Mouse (Mus musculus) lung, postnatal 0 days (tissue): ENCODE results near the gene Grcc10. TPM values are rescaled to one million over a fixed set of nuclear protein-coding genes. Genes with fewer than 3 reads are reported as not detected.
A peak's percentile ranks its signal among the peaks of the same experiment; 100 is the strongest.

Experiments
- ATAC-seq: fragments of 200-750 bp; cut with Nextera tagmentation; 2 replicates; pipeline ENCODE4 v1.8.0; 2017; ENCODE audit warnings: moderate library complexity
- DNase-seq: peaks from one replicate; pipeline ENCODE4 v3.0.0-alpha.2; 2016; ENCODE audit warnings: low spot score
- H3K27ac ChIP-seq: fragments of 300-500 bp; sonication (generic); 2 replicates; pipeline ENCODE4 v1.5.1; 2014; ENCODE audit warnings: antibody characterized with exemption, mild to moderate bottlenecking, low read length, mixed read lengths
- H3K27me3 ChIP-seq: fragments of 300-500 bp; sonication (generic); replicated peaks from 2 replicates; pipeline ENCODE4 v1.6.1; 2014; ENCODE audit warnings: low read length, mixed read lengths; ENCODE audit not compliant: insufficient read depth
- H3K36me3 ChIP-seq: fragments of 300-500 bp; sonication (generic); 2 replicates; pipeline ENCODE4 v1.6.1; 2014; ENCODE audit warnings: low read length, mixed read lengths; ENCODE audit not compliant: insufficient read depth
- H3K4me1 ChIP-seq: fragments of 300-500 bp; sonication (generic); 2 replicates; pipeline ENCODE4 v1.6.1; 2014; ENCODE audit warnings: antibody characterized with exemption, low read depth, low read length, mixed read lengths; ENCODE audit not compliant: insufficient read depth
- H3K4me2 ChIP-seq: fragments of 300-500 bp; sonication (generic); replicated peaks from 2 replicates; pipeline ENCODE4 v1.6.1; 2014; ENCODE audit warnings: low read depth, mild to moderate bottlenecking, low read length, moderate library complexity, mixed read lengths
- H3K4me3 ChIP-seq: fragments of 300-500 bp; sonication (generic); 2 replicates; pipeline ENCODE4 v1.5.1; 2014; ENCODE audit warnings: low read depth, low read length
- H3K9ac ChIP-seq: fragments of 300-500 bp; sonication (generic); replicated peaks from 2 replicates; pipeline ENCODE4 v1.6.1; 2014; ENCODE audit warnings: low read depth, mild to moderate bottlenecking
- H3K9me3 ChIP-seq: fragments of 300-500 bp; sonication (generic); 2 replicates; pipeline ENCODE4 v1.6.1; 2016; ENCODE audit warnings: low read length, mixed read lengths
- CTCF ChIP-seq: IDR thresholded peaks from 2 replicates; pipeline ENCODE4 v1.5.1; 2016; ENCODE audit warnings: antibody characterized with exemption, mild to moderate bottlenecking
- EP300 ChIP-seq: IDR thresholded peaks from 2 replicates; pipeline ENCODE4 v1.6.1; 2016; ENCODE audit warnings: antibody characterized with exemption, mild to moderate bottlenecking, control low read depth
- WGBS: fragments of 180-500 bp; shearing (Covaris S2); extraction: QIAGEN DNeasy Blood & Tissue Kit; methylation state at CpG from one replicate; pipeline ENCODE4 v1.1.7; 2014; 5-methylcytosine and 5-hydroxymethylcytosine counted together
- polyA plus RNA-seq: library from polyadenylated mRNA; unstranded; fragments of >200 nt; fragmentation: Nextera tagmentation; extraction: Ambion mirVana; gene quantifications from 2 replicates; pipeline ENCODE4 v1.2.1, GENCODE M21; 2015

Gene Grcc10
- polyA plus RNA-seq, 1 experiment from 2014 or later, result 332 TPM

DNA sequence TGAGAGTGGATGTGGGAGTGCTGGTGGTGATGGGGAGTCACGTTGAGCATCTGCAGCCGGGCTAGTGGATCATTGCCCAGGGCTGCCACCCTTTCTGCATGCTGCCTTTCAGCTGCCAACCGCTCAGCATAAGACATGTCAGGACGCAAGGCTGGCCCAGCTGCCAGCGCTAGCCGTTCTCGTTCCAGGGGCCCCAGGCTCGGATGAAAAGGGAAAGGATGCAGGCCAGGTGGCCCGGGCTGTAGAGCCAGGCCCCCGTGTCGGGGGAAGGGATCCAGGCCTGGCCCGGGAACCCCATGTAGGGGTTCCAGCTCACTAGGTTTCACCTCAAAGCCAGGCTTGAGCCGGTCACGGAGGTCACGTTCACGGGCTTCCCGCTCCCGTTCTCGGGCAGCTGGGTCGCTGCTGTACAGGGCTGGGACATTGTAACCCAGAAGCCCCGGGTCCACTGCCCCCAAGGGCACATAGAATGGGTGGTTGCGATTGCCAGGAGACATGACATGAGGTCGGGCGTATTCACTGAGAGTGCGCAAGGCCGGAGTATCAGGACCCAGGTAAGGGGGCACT lies 3.7 kb upstream of the Grcc10 start:
- Histone ChIP-seq H3K9ac (peak overlapping the region; percentile 68; the same call in 1 of the 2 replicates), H3K36me3 (peaks cover 12% of the 10 kb centered on the region; the same call in 1 of the 2 replicates), H3K4me3 (peak overlapping the region; percentile 53; the same call in 1 of the 2 replicates), H3K4me2 (peak overlapping the region; percentile 99), H3K27me3 (no peaks in the 10 kb centered on the region), H3K27ac (no peak overlapping the region), H3K9me3 (no peaks in the 10 kb centered on the region), H3K4me1 (no peaks in the 10 kb centered on the region; the same call in 1 of the 2 replicates)
- TF ChIP-seq CTCF (no peak), EP300 (no peak)
- DNase-seq (no peak), ATAC-seq (no peak)
- WGBS, result 74% methylated on average over 26 of the region's 26 CpGs

- H3K4me2 ChIP-seq, result no peak overlapping the region
- H3K27ac ChIP-seq, result no peak overlapping the region
- H3K9ac ChIP-seq, result no peak overlapping the region
- no peaks in the 10 kb centered on the region; the same call in 1 of the 2 replicates for H3K4me1 ChIP-seq
- WGBS, result 81% methylated on average over 8 of the region's 8 CpGs
- H3K4me3 ChIP-seq, result no peak overlapping the region
- TF ChIP-seq CTCF, result no peak
- no peak for TF ChIP-seq EP300
- peaks cover 9% of the 10 kb centered on the region; the same call in 1 of the 2 replicates for H3K36me3 ChIP-seq
- no peak for DNase-seq
- no peaks in the 10 kb centered on the region for H3K9me3 ChIP-seq
- no peaks in the 10 kb centered on the region for H3K27me3 ChIP-seq
- ATAC-seq, result no peak
These were observed 2.5 kb upstream of the Grcc10 start for GRCm38 (mm10) chr6:124743647-124744046.

DNA sequence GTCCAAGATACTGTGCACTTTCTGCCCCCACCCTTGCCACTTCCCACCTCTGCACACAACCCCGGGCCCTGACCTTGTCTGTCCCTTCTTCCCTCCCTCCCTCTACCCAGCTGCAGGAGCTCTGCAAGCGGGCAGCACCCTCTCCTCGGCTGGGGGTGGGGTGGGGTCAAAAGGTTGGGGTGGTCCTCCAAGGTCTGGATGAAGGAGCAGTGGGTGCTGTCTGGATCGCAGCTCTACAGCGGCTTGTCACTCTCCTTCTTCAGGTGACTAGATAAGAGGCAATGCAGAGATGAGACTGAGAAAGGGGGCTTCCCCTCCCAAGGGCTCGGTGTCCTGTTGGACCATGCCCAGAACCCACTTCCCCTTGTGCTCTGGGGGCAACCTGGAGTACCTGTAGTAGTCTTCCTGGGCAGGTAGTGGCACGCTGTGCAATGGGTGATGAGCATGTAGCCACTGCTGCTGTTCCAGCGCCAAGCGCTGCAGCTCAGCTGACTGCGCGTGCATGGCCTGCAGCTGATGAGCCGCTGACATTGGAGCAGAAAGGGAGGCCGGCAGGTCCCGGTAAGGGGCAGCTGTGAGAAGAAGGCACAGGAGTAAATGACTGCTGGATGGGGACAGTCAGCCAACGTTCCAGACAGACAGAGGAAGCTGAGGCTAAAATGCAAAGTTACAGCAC lies 1.8 kb upstream of the Grcc10 start:
- Histone ChIP-seq H3K27me3 (no peaks in the 10 kb centered on the region), H3K4me2 (no peak overlapping the region), H3K27ac (no peak overlapping the region), H3K36me3 (peaks cover 9% of the 10 kb centered on the region; the same call in 1 of the 2 replicates), H3K9ac (no peak overlapping the region), H3K4me1 (no peaks in the 10 kb centered on the region; the same call in 1 of the 2 replicates), H3K4me3 (no peak overlapping the region), H3K9me3 (no peaks in the 10 kb centered on the region)
- TF ChIP-seq EP300, result no peak
- TF ChIP-seq CTCF, result no peak
- WGBS, result 83% methylated on average over 15 of the region's 15 CpGs
- DNase-seq (no peak), ATAC-seq (no peak)

GRCm38 (mm10) chr6:124741842-124742241 lies 668 bp upstream of the Grcc10 start:
- H3K4me1 ChIP-seq, result no peaks in the 10 kb centered on the region; the same call in 1 of the 2 replicates
- H3K27ac ChIP-seq, result peak overlapping the region; percentile 96
- 0 out of 2 replicates have a peak overlapping the region, but pooled peaks have one; percentile 10 for H3K9ac ChIP-seq
- WGBS, result 73% methylated on average over 3 of the region's 3 CpGs
- H3K4me2 ChIP-seq, result peak overlapping the region; percentile 80
- ATAC-seq, result no peak
- peaks cover 9% of the 10 kb centered on the region; the same call in 1 of the 2 replicates for H3K36me3 ChIP-seq
- H3K9me3 ChIP-seq, result no peaks in the 10 kb centered on the region
- no peak for DNase-seq
- 0 out of 2 replicates have a peak overlapping the region, but pooled peaks have one; percentile 58 for H3K4me3 ChIP-seq
- TF ChIP-seq CTCF (no peak), EP300 (no peak)
- no peaks in the 10 kb centered on the region for H3K27me3 ChIP-seq

- Histone ChIP-seq H3K4me2 (peak overlapping the region; percentile 80), H3K36me3 (peaks cover 9% of the 10 kb centered on the region; the same call in 1 of the 2 replicates), H3K9ac (peak overlapping the region; percentile 53), H3K27ac (peak overlapping the region; percentile 96), H3K4me1 (no peaks in the 10 kb centered on the region; the same call in 1 of the 2 replicates), H3K4me3 (peak overlapping the region; percentile 58), H3K27me3 (no peaks in the 10 kb centered on the region), H3K9me3 (no peaks in the 10 kb centered on the region)
- under 1% methylated on average over 26 of the region's 29 CpGs for WGBS
- peak; percentile 84 for DNase-seq
- TF ChIP-seq EP300 (no peak), CTCF (peak; percentile 76)
- peak; percentile 16 for ATAC-seq
These were observed 825 bp downstream of the Grcc10 start for GRCm38 (mm10) chr6:124740211-124740887.
